Mouse (Mus musculus): ENCODE data around the gene Gorasp2. TPM values are rescaled to one million over a fixed set of nuclear protein-coding genes. Genes with fewer than 3 reads are reported as not detected.

The Gorasp2 gene
- polyA plus RNA-seq, 1 experiment from 2014 or later, result 145 TPM

DNA sequence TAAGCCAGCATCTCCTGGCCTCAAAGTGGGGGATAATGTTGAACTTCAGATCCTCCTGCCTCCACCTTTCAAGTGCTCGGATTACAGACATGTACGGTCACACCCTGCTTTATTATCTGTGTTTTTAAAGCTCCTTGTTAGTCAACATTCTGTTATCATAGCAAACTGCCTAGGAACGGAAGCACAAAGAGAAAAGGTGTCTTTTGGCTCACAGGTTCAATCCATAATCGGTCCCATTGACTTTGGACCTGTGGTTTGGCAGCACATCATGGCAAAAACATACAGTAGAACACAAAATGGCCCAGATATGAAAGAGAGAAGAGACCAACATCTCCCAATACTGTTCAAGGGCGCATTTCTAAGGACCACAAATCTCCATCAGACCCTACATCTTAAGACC is 13.1 kb upstream of the Gorasp2 start:
- Histone ChIP-seq H3K27me3 (ENCODE audit: control insufficient read depth, insufficient read depth, low read depth, low read length) (no peaks in the 10 kb centered on the region), H3K27ac (ENCODE audit: low read length) (no peak overlapping the region), H3K36me3 (ENCODE audit: control insufficient read depth, insufficient read depth, low read length) (no peaks in the 10 kb centered on the region), H3K9ac (ENCODE audit: low read depth, low read length) (no peak overlapping the region), H3K4me1 (ENCODE audit: control insufficient read depth, insufficient read depth, low read length) (0 out of 2 replicates have a peak, but pooled peaks cover 3% of the 10 kb centered on the region), H3K4me3 (ENCODE audit: low read depth, low read length) (no peak overlapping the region), H3K4me2 (ENCODE audit: low read length) (no peak overlapping the region), H3K9me3 (replicated peaks; ENCODE audit: control insufficient read depth, low read length, poor library complexity, severe bottlenecking) (no peaks in the 10 kb centered on the region)
- ATAC-seq, result no peak
- WGBS, result 94% methylated on average over 5 of the region's 5 CpGs

DNA sequence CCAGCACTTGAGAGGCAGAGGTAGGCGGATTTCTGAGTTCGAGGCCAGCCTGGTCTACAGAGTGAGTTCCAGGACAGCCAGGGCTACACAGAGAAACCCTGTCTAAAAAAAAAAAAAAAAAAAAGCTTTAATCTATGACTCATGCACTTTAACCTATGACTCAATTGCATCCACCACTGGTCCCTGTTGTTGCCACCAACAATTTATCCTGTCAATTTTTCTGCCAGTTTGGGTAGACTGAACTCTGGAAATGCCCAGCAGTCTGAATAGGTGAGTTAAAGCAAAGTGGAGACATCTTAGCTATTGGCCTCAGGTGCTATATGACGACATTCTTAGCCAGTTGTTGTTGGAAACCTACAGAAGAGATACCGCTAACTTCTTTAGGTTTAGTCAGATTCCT is 11.9 kb upstream of the Gorasp2 start:
- Histone ChIP-seq H3K4me2 (ENCODE audit: low read length) (no peak overlapping the region), H3K9me3 (replicated peaks; ENCODE audit: control insufficient read depth, low read length, poor library complexity, severe bottlenecking) (no peaks in the 10 kb centered on the region), H3K9ac (ENCODE audit: low read depth, low read length) (no peak overlapping the region), H3K27me3 (ENCODE audit: control insufficient read depth, insufficient read depth, low read depth, low read length) (no peaks in the 10 kb centered on the region), H3K27ac (ENCODE audit: low read length) (no peak overlapping the region), H3K36me3 (ENCODE audit: control insufficient read depth, insufficient read depth, low read length) (no peaks in the 10 kb centered on the region), H3K4me3 (ENCODE audit: low read depth, low read length) (no peak overlapping the region), H3K4me1 (ENCODE audit: control insufficient read depth, insufficient read depth, low read length) (no peaks in the 10 kb centered on the region)
- WGBS, result 87% methylated on average over 4 of the region's 4 CpGs
- ATAC-seq, result no peak

DNA sequence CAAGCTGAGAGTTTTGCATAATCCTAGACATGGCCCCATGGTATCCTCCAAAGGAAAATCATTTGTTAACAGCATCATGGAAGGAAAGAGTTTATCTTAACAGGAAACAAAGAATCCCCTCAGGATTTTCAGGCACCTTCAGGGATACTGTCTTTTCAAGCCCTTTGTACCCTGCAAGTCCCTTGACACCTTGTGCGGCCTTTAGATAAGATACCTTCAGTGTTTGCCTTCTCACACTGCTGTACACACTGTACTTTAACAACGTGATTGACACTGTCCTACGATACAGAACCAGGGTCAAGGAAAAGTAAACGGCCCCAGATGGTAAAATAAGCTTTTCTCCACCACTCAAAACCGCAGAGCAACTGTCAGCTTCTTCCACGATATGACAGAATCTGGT is 9.6 kb upstream of the Gorasp2 start:
- no peak for ATAC-seq
- WGBS, result 65% methylated on average over 6 of the region's 6 CpGs
- Histone ChIP-seq H3K9ac (ENCODE audit: low read depth, low read length) (no peak overlapping the region), H3K36me3 (ENCODE audit: control insufficient read depth, insufficient read depth, low read length) (no peaks in the 10 kb centered on the region), H3K4me3 (ENCODE audit: low read depth, low read length) (no peak overlapping the region), H3K4me1 (ENCODE audit: control insufficient read depth, insufficient read depth, low read length) (no peaks in the 10 kb centered on the region), H3K4me2 (ENCODE audit: low read length) (no peak overlapping the region), H3K27ac (ENCODE audit: low read length) (no peak overlapping the region), H3K27me3 (ENCODE audit: control insufficient read depth, insufficient read depth, low read depth, low read length) (no peaks in the 10 kb centered on the region), H3K9me3 (replicated peaks; ENCODE audit: control insufficient read depth, low read length, poor library complexity, severe bottlenecking) (no peaks in the 10 kb centered on the region)

DNA sequence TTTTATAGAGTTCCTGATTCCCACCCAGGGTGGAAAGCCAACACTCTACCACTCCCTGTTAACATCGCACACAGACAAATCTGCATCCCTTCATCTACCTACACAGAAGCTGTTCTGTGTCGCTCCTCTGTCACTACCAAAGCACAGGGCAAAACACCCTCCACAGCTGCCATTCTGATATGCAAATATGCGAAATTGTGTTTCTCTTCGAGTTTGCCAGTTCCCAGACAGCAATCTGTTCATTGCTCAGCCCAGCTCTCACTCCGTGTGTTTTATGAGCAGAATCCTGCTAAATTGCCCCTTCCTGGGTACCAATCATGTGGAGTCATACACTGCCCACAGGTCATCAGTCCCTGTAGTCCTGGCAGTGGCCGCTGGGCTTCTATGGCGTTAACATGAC is 4.3 kb upstream of the Gorasp2 start:
- Histone ChIP-seq H3K4me2 (ENCODE audit: low read length) (no peak overlapping the region), H3K4me1 (ENCODE audit: control insufficient read depth, insufficient read depth, low read length) (0 out of 2 replicates have a peak, but pooled peaks cover 2% of the 10 kb centered on the region), H3K36me3 (ENCODE audit: control insufficient read depth, insufficient read depth, low read length) (no peaks in the 10 kb centered on the region), H3K27me3 (ENCODE audit: control insufficient read depth, insufficient read depth, low read depth, low read length) (no peaks in the 10 kb centered on the region; the same call in 1 of the 2 replicates), H3K9me3 (replicated peaks; ENCODE audit: control insufficient read depth, low read length, poor library complexity, severe bottlenecking) (no peaks in the 10 kb centered on the region), H3K27ac (ENCODE audit: low read length) (no peak overlapping the region), H3K4me3 (ENCODE audit: low read depth, low read length) (no peak overlapping the region), H3K9ac (ENCODE audit: low read depth, low read length) (no peak overlapping the region)
- no peak for ATAC-seq
- WGBS, result 78% methylated on average over 7 of the region's 7 CpGs

DNA sequence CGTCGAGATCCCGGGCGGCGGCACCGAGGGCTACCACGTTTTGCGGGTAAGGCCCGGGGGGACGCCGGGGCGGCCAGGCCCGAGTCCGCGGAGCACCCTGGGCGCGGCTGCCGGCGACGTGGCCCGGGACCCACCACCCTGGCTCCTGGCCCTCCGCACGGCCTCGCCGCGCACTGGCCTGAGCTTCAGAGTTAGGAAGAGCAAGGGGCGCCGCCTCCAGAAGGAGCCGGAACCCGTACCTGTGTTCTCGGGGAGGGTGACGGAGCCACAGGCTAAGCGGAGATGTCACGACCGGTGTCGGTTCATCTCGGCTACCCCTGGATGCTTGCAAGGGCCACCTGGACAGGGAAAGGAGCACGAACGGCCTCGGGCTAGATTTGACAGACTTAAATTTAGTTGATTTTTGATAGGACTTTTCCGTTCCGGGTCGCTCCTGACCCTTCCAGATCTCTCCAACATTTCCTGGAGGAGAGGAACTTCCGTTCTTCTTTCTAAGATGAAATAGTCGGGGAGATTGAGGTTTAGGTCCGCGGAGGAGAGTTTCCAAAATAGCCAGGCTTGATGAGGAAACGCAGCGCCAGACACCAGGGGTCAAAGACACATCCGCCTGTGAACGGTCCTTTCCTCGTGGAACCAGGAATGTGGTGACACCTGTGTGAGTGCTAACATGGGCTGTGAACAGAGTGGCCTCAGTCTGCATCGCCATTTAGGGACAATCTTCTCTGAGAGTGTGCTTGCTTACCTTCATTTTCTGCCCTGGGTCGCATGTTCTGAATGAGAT is 529 bp downstream of the Gorasp2 start, which contains the start of gene Gm26558:
TSS of gene Gm26558 (minus strand) at position 394 of the 781 bp plus-strand sequence.
- H3K27ac ChIP-seq (ENCODE audit: low read length), result peak within 1 kb of the TSS; percentile 87
- H3K27me3 ChIP-seq (ENCODE audit: control insufficient read depth, insufficient read depth, low read depth, low read length), result no peaks in the 10 kb centered on the region; the same call in 1 of the 2 replicates
- peak; percentile 83 for ATAC-seq
- peak within 1 kb of the TSS; percentile 95 for H3K4me3 ChIP-seq (ENCODE audit: low read depth, low read length)
- WGBS, result under 1% methylated on average over 54 of the region's 54 CpGs
- H3K4me2 ChIP-seq (ENCODE audit: low read length), result peak within 1 kb of the TSS; percentile 95
- peaks cover 19% of the 10 kb centered on the region for H3K4me1 ChIP-seq (ENCODE audit: control insufficient read depth, insufficient read depth, low read length)
- peak within 1 kb of the TSS; percentile 92 for H3K9ac ChIP-seq (ENCODE audit: low read depth, low read length)
- no peaks in the 10 kb centered on the region for H3K9me3 ChIP-seq (replicated peaks; ENCODE audit: control insufficient read depth, low read length, poor library complexity, severe bottlenecking)
- H3K36me3 ChIP-seq (ENCODE audit: control insufficient read depth, insufficient read depth, low read length), result no peaks in the 10 kb centered on the region

DNA sequence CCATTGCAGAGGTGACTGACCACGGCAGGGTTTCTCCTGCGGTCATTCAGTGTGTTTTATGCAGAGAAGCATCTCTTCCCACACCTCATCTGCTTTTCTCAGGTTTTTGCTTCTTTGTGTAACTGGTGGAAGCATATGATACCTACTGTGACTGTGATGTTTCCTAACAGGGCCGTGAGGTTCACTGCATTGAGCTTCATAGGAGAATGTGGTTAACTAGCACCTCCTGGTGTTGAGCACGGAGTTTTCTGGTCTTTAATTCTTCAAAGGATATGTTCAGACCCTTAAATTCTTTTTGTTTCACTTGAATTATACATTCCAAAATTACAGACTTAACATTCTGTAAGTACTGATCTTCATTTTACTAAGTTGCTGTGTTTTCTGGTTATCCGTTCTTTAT is 2.4 kb downstream of the Gorasp2 start:
- 69% methylated on average over 5 of the region's 5 CpGs for WGBS
- no peak for ATAC-seq
- H3K36me3 ChIP-seq (ENCODE audit: control insufficient read depth, insufficient read depth, low read length), result no peaks in the 10 kb centered on the region
- no peak overlapping the region for H3K27ac ChIP-seq (ENCODE audit: low read length)
- no peak overlapping the region for H3K4me3 ChIP-seq (ENCODE audit: low read depth, low read length)
- H3K4me2 ChIP-seq (ENCODE audit: low read length), result no peak overlapping the region
- peaks cover 19% of the 10 kb centered on the region for H3K4me1 ChIP-seq (ENCODE audit: control insufficient read depth, insufficient read depth, low read length)
- H3K9ac ChIP-seq (ENCODE audit: low read depth, low read length), result no peak overlapping the region
- H3K27me3 ChIP-seq (ENCODE audit: control insufficient read depth, insufficient read depth, low read depth, low read length), result no peaks in the 10 kb centered on the region
- H3K9me3 ChIP-seq (replicated peaks; ENCODE audit: control insufficient read depth, low read length, poor library complexity, severe bottlenecking), result no peaks in the 10 kb centered on the region

DNA sequence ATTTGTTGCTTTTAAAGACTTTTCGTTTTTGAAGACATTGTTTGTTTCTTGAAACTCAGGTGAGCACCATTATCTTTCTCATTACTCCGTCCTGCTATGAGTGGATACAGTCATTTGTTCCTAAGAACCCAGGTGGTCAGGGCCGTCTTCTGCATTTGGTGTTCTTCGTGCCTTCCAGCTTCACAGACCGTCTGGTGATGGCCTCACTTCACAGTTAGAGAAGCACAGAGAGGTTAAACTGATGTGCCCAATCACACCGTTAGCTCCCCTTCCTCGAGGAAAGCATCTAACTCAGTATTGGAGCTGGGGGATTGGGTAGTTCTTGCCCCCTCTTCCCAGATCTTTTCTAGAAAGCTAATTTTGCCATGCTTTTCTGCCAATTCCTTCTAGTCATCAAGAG is 5.6 kb downstream of the Gorasp2 start:
- no peak for ATAC-seq
- Histone ChIP-seq H3K4me1 (ENCODE audit: control insufficient read depth, insufficient read depth, low read length) (peaks cover 17% of the 10 kb centered on the region), H3K27me3 (ENCODE audit: control insufficient read depth, insufficient read depth, low read depth, low read length) (no peaks in the 10 kb centered on the region), H3K36me3 (ENCODE audit: control insufficient read depth, insufficient read depth, low read length) (no peaks in the 10 kb centered on the region), H3K4me3 (ENCODE audit: low read depth, low read length) (no peak overlapping the region), H3K4me2 (ENCODE audit: low read length) (no peak overlapping the region), H3K27ac (ENCODE audit: low read length) (no peak overlapping the region), H3K9me3 (replicated peaks; ENCODE audit: control insufficient read depth, low read length, poor library complexity, severe bottlenecking) (no peaks in the 10 kb centered on the region), H3K9ac (ENCODE audit: low read depth, low read length) (no peak overlapping the region)
- 93% methylated on average over 7 of the region's 7 CpGs for WGBS

DNA sequence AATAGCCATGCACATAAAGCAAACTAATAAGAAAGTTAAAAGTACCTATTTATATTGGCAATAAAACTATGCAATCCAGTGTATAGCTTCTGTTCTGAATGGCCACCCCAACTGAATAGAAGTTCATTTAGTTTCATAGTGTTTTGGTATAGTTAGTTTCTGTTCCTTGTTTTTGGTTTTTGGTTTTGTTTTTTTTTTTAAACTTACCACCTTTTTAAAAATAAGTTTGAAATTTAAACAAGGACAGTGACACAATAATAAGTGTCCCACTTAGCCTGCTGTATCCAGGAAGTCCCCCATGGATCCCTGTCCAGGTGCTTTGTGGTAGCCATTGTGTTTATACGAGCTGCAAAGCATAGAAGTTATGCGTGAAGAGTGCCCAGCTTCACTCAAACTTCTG is 7.9 kb downstream of the Gorasp2 start:
- Histone ChIP-seq H3K27me3 (ENCODE audit: control insufficient read depth, insufficient read depth, low read depth, low read length) (no peaks in the 10 kb centered on the region), H3K9ac (ENCODE audit: low read depth, low read length) (no peak overlapping the region), H3K36me3 (ENCODE audit: control insufficient read depth, insufficient read depth, low read length) (no peaks in the 10 kb centered on the region), H3K4me3 (ENCODE audit: low read depth, low read length) (no peak overlapping the region), H3K9me3 (replicated peaks; ENCODE audit: control insufficient read depth, low read length, poor library complexity, severe bottlenecking) (no peaks in the 10 kb centered on the region), H3K27ac (ENCODE audit: low read length) (no peak overlapping the region), H3K4me1 (ENCODE audit: control insufficient read depth, insufficient read depth, low read length) (no peaks in the 10 kb centered on the region), H3K4me2 (ENCODE audit: low read length) (no peak overlapping the region)
- no peak for ATAC-seq
- 87% methylated on average over 2 of the region's 2 CpGs for WGBS

DNA sequence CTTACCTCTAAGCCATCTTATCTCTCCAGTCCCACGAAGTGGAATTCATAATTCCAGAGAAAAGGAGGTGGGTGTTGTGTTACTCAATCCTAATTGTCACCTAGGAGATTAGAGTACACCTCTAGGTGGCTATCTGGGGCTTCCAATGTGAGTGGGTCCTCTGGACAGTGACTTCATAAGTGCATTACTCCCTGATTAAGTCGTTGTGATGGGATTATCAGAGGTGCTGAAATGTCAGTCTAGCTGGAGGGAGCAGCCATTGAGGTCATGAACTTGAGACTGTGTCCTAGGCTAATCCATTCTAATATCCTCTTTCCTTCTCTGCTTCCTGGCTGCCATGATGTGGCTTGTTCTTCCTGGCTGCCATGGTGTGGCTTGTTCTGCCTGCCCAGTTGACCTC is 8.5 kb downstream of the Gorasp2 start:
- Histone ChIP-seq H3K27me3 (ENCODE audit: control insufficient read depth, insufficient read depth, low read depth, low read length) (no peaks in the 10 kb centered on the region), H3K9me3 (replicated peaks; ENCODE audit: control insufficient read depth, low read length, poor library complexity, severe bottlenecking) (no peaks in the 10 kb centered on the region), H3K9ac (ENCODE audit: low read depth, low read length) (no peak overlapping the region), H3K27ac (ENCODE audit: low read length) (no peak overlapping the region), H3K4me3 (ENCODE audit: low read depth, low read length) (no peak overlapping the region), H3K36me3 (ENCODE audit: control insufficient read depth, insufficient read depth, low read length) (no peaks in the 10 kb centered on the region), H3K4me1 (ENCODE audit: control insufficient read depth, insufficient read depth, low read length) (no peaks in the 10 kb centered on the region), H3K4me2 (ENCODE audit: low read length) (no peak overlapping the region)
- ATAC-seq, result no peak
- 78% methylated on average over 2 of the region's 2 CpGs for WGBS
